Mouse (Mus musculus) liver (tissue): Measurements from ENCODE around the gene Gm17304.

ENCODE experiments used
- DNase-seq: peaks from one replicate; pipeline ENCODE4 v3.0.0-alpha.2; 2020; ENCODE audit warnings: mixed read lengths

Gm17304 gene

GRCm38 (mm10) chr5:106628369-106629149, 19.7 kb downstream of the Gm17304 start:
- no peak for DNase-seq

GRCm38 (mm10) chr5:106636423-106636946, 27.6 kb downstream of the Gm17304 start:
- no peak for DNase-seq

- no peak for DNase-seq
Observed at GRCm38 (mm10) chr5:106639627-106640026, 30.7 kb downstream of the Gm17304 start.

GRCm38 (mm10) chr5:106640235-106640809, 31.4 kb downstream of the Gm17304 start:
- no peak for DNase-seq

GRCm38 (mm10) chr5:106641876-106642275, 33.0 kb downstream of the Gm17304 start:
- no peak for DNase-seq

GRCm38 (mm10) chr5:106643434-106643833, 34.5 kb downstream of the Gm17304 start:
- no peak for DNase-seq

GRCm38 (mm10) chr5:106649441-106649840, 40.5 kb downstream of the Gm17304 start:
- DNase-seq = no peak

- DNase-seq = no peak
Observed at GRCm38 (mm10) chr5:106649995-106650394, 41.1 kb downstream of the Gm17304 start.

- DNase-seq = no peak
Observed at GRCm38 (mm10) chr5:106652220-106652753, 43.4 kb downstream of the Gm17304 start.

- DNase-seq = no peak
Observed at GRCm38 (mm10) chr5:106652790-106653328, 44.0 kb downstream of the Gm17304 start.
